In genomic region chr16:18289614-18290013, GRCm38 (mm10) we compare ENCODE assay signal across 10 mouse cellular contexts. TPM values are rescaled to one million over a fixed set of nuclear protein-coding genes. Genes with fewer than 3 reads are reported as not detected.
A peak's percentile ranks its signal among the peaks of the same experiment; 100 is the strongest.
DNase-seq lines count a peak whose midpoint lies in the region; ATAC-seq and TF ChIP-seq lines count a peak whose summit lies in the region.
"Not testable (repeated sequence)": the region's sequence is repeated elsewhere in the genome, so short reads cannot be mapped to it uniquely, and the experiment has no call there.
"Had no signal": no experiment of that assay in that cellular context is flagged by ENCODE, and none has a peak within 500 bp of the region (broad histone marks: within the 10 kb centered on the region; RNA-seq: fewer than 3 reads in every experiment).

No protein-coding gene starts in this region.

- not testable (repeated sequence) for TF ChIP-seq CTCF in embryonic fibroblast, embryonic 13.5 days (IDR thresholded peaks at IDR 0.05; ENCODE audit: borderline replicate concordance, insufficient read depth, low read length); heart, adult 2 months (IDR thresholded peaks at IDR 0.05); testis, adult 2 months (IDR thresholded peaks at IDR 0.05; ENCODE audit: control insufficient read depth, insufficient read depth, insufficient replicate concordance, low read depth, low read length)

- H3K36me3 ChIP-seq in heart, adult 2 months (ENCODE audit: control insufficient read depth, insufficient read depth, low read length); hindbrain, embryonic 16.5 days (ENCODE audit: control insufficient read depth, insufficient read depth, low read length); limb, embryonic 11.5 days (ENCODE audit: control insufficient read depth, insufficient read depth, low read length); myocyte (ENCODE audit: control insufficient read depth, insufficient read depth); testis, adult 2 months (ENCODE audit: control insufficient read depth, insufficient read depth, low read length): not testable (repeated sequence)
- peaks cover 13% of the 10 kb centered on the region for H3K36me3 ChIP-seq in lung, embryonic 15.5 days

- peak overlapping the region; percentile 30 for H3K4me3 ChIP-seq in embryonic fibroblast, embryonic 13.5 days (ENCODE audit: insufficient read depth, low read length)
- H3K4me3 ChIP-seq in heart, adult 2 months, result peak overlapping the region; percentile 35
- H3K4me3 ChIP-seq in hindbrain, embryonic 16.5 days (ENCODE audit: low read length), result peak overlapping the region; percentile 89
- peak overlapping the region; percentile 72 for H3K4me3 ChIP-seq in limb, embryonic 11.5 days (ENCODE audit: low read depth, low read length)
- peak overlapping the region; percentile 94 for H3K4me3 ChIP-seq in lung, embryonic 15.5 days
- peak overlapping the region; percentile 53 for H3K4me3 ChIP-seq in myocyte
- H3K4me3 ChIP-seq in testis, adult 2 months (ENCODE audit: control insufficient read depth, low read depth, low read length), result peak overlapping the region; percentile 95

- TF ChIP-seq POLR2A in embryonic fibroblast, embryonic 13.5 days (IDR thresholded peaks at IDR 0.05; ENCODE audit: low read depth, low read length); heart, adult 2 months (IDR thresholded peaks at IDR 0.05; ENCODE audit: insufficient read depth, low read depth, low read length); myocyte (IDR thresholded peaks at IDR 0.05; ENCODE audit: insufficient read length, low read depth); testis, adult 2 months (IDR thresholded peaks at IDR 0.05; ENCODE audit: control insufficient read depth, low read depth, low read length): not testable (repeated sequence)

- not testable (repeated sequence) for DNase-seq in heart, adult 2 months; limb, embryonic 11.5 days (ENCODE audit: low spot score)

- not testable (repeated sequence) for H3K4me1 ChIP-seq in embryonic fibroblast, embryonic 13.5 days (ENCODE audit: control insufficient read depth, insufficient read depth, low read length); heart, adult 2 months (ENCODE audit: control insufficient read depth, insufficient read depth, low read length); testis, adult 2 months (ENCODE audit: control insufficient read depth, insufficient read depth, low read length)
- H3K4me1 ChIP-seq in hindbrain, embryonic 16.5 days (ENCODE audit: control insufficient read depth, insufficient read depth, low read depth, low read length), result peaks cover 25% of the 10 kb centered on the region
- peaks cover 11% of the 10 kb centered on the region for H3K4me1 ChIP-seq in limb, embryonic 11.5 days (ENCODE audit: control insufficient read depth, insufficient read depth, low read length)
- peaks cover 22% of the 10 kb centered on the region for H3K4me1 ChIP-seq in lung, embryonic 15.5 days

- peak overlapping the region; percentile 33; the same call in 1 of the 2 replicates for H3K9ac ChIP-seq in heart, adult 2 months (ENCODE audit: low read depth, low read length)
- peak overlapping the region; percentile 43 for H3K9ac ChIP-seq in hindbrain, embryonic 16.5 days (ENCODE audit: low read depth, low read length)
- H3K9ac ChIP-seq in limb, embryonic 11.5 days (ENCODE audit: low read length), result peak overlapping the region; percentile 52
- H3K9ac ChIP-seq in lung, embryonic 15.5 days, result peak overlapping the region; percentile 44

- H3K4me2 ChIP-seq in hindbrain, embryonic 16.5 days (ENCODE audit: low read length), result peak overlapping the region; percentile 51
- peak overlapping the region; percentile 33; the same call in 1 of the 2 replicates for H3K4me2 ChIP-seq in limb, embryonic 11.5 days (ENCODE audit: low read depth, severe bottlenecking)
- H3K4me2 ChIP-seq in lung, embryonic 15.5 days, result peak overlapping the region; percentile 49
- peak overlapping the region; percentile 56 for H3K4me2 ChIP-seq in myocyte (ENCODE audit: low read depth)

- TF ChIP-seq EP300 in heart, adult 2 months (IDR thresholded peaks at IDR 0.05; ENCODE audit: insufficient read depth, low read depth, low read length), result not testable (repeated sequence)

- peak overlapping the region; percentile 59 for H3ac ChIP-seq in myocyte (ENCODE audit: control insufficient read depth, insufficient read length)

- H3K9me3 ChIP-seq in hindbrain, embryonic 16.5 days (ENCODE audit: control insufficient read depth, low read length); limb, embryonic 11.5 days (ENCODE audit: control insufficient read depth, low read length); lung, embryonic 15.5 days: not testable (repeated sequence)

- H3K79me2 ChIP-seq in heart, adult 2 months (replicated peaks; ENCODE audit: control insufficient read depth, insufficient read depth, low read length), result not testable (repeated sequence)
- peaks cover 41% of the 10 kb centered on the region for H3K79me2 ChIP-seq in myocyte (ENCODE audit: control insufficient read depth, insufficient read depth)

- H3K27ac ChIP-seq in embryonic fibroblast, embryonic 13.5 days (ENCODE audit: insufficient read depth, low read length), result peak overlapping the region; percentile 76
- H3K27ac ChIP-seq in heart, adult 2 months, result peak overlapping the region; percentile 27; the same call in 1 of the 2 replicates
- peak overlapping the region; percentile 39; the same call in 1 of the 2 replicates for H3K27ac ChIP-seq in hindbrain, embryonic 16.5 days (ENCODE audit: low read depth, low read length)
- H3K27ac ChIP-seq in limb, embryonic 11.5 days (replicated peaks; ENCODE audit: low read depth, low read length), result not testable (repeated sequence)
- H3K27ac ChIP-seq in lung, embryonic 15.5 days, result peak overlapping the region; percentile 67
- peak overlapping the region; percentile 81 for H3K27ac ChIP-seq in testis, adult 2 months (ENCODE audit: control insufficient read depth, insufficient read depth, low read depth, low read length)

- not testable (repeated sequence) for H3K27me3 ChIP-seq in heart, adult 2 months (ENCODE audit: control insufficient read depth, insufficient read depth, low read length); hindbrain, embryonic 16.5 days (replicated peaks; ENCODE audit: control insufficient read depth, insufficient read depth, low read length); limb, embryonic 11.5 days (ENCODE audit: control insufficient read depth, insufficient read depth, low read length); lung, embryonic 15.5 days; myocyte (ENCODE audit: control insufficient read depth, insufficient read depth, insufficient read length); testis, adult 2 months (ENCODE audit: control insufficient read depth, insufficient read depth, low read length)

- 1% methylated on average over 10 of the region's 10 CpGs for WGBS in heart, adult 2 months
- 4% methylated on average over 6 of the region's 10 CpGs for WGBS in hindbrain, embryonic 16.5 days
- 6% methylated on average over 9 of the region's 10 CpGs for WGBS in limb, embryonic 11.5 days
- 4% methylated on average over 10 of the region's 10 CpGs for WGBS in lung, embryonic 15.5 days

- ATAC-seq in activated CD4-positive, CD25-positive, alpha-beta regulatory T cell, adult 4 months, result peak; percentile 1
- not testable (repeated sequence) for ATAC-seq in hindbrain, embryonic 16.5 days; lung, embryonic 15.5 days (ENCODE audit: borderline replicate concordance, extremely low read depth, low FRiP score, low TSS enrichment)
- ATAC-seq in limb, embryonic 11.5 days (ENCODE audit: insufficient number of reproducible peaks, low FRiP score, low TSS enrichment, low read depth), result peak; percentile 15; the same call in 1 of the 2 replicates

- intact Hi-C loops in heart, adult 2 months (cut with DNase I), result loop anchor here (2.0 kb wide), 1 partner anchor 41 kb away; the partner anchor contains the start of genes Ranbp1 and Trmt2a

RNA-seq across cellular contexts. Expression of gene Dgcr8, which starts 0.6 kb away (rescaled TPM):
- 10 to 100 TPM; 22.0 to 24.5 TPM for polyA plus RNA-seq in activated CD4-positive, CD25-positive, alpha-beta regulatory T cell, adult 4 months (2017; shearing (Covaris generic))
- 47.4 and 50.6 TPM in 2 replicates for polyA plus RNA-seq in embryonic fibroblast, embryonic 13.5 days (2011; ENCODE audit: insufficient read length, low read depth, missing spikeins)
- total RNA-seq in heart, adult 2 months (2021), result 10 to 100 TPM; 10.7 to 13.2 TPM
- polyA plus RNA-seq in heart, adult 2 months (2012; rRNA removed), result 8.7 and 14.5 TPM in 2 replicates
- 25.7 and 28.3 TPM in 2 replicates for polyA plus RNA-seq in hindbrain, embryonic 16.5 days (2015; fragmentation: Nextera tagmentation; extraction: Ambion mirVana)
- polyA plus RNA-seq in limb, embryonic 11.5 days (2014; fragmentation: Nextera tagmentation; extraction: Ambion mirVana), result 42.7 and 48.2 TPM in 2 replicates
- polyA plus RNA-seq in lung, embryonic 15.5 days (2015; fragmentation: Nextera tagmentation; extraction: Ambion mirVana), result 28.5 and 32.2 TPM in 2 replicates
- polyA plus RNA-seq in myocyte (2012; fragmentation: generic; extraction: Trizol), result 11.9 TPM
- polyA plus RNA-seq in testis, adult 2 months (2012; rRNA removed), result 23.3 and 28.9 TPM in 2 replicates

RNA-seq across cellular contexts. Expression of gene Gm49776, which starts 31.5 kb away (rescaled TPM):
- not detected for polyA plus RNA-seq in activated CD4-positive, CD25-positive, alpha-beta regulatory T cell, adult 4 months (2017; shearing (Covaris generic))
- not detected in 2 replicates for polyA plus RNA-seq in embryonic fibroblast, embryonic 13.5 days (2011; ENCODE audit: insufficient read length, low read depth, missing spikeins)
- not detected for total RNA-seq in heart, adult 2 months (2021)
- not detected in 2 replicates for polyA plus RNA-seq in heart, adult 2 months (2012; rRNA removed)
- polyA plus RNA-seq in hindbrain, embryonic 16.5 days (2015; fragmentation: Nextera tagmentation; extraction: Ambion mirVana), result 1.3 TPM in 1 of 2 replicates, not detected in the other
- polyA plus RNA-seq in limb, embryonic 11.5 days (2014; fragmentation: Nextera tagmentation; extraction: Ambion mirVana), result 1.3 and 1.7 TPM in 2 replicates
- polyA plus RNA-seq in lung, embryonic 15.5 days (2015; fragmentation: Nextera tagmentation; extraction: Ambion mirVana), result 2.1 and 2.4 TPM in 2 replicates
- 0.08 TPM for polyA plus RNA-seq in myocyte (2012; fragmentation: generic; extraction: Trizol)
- polyA plus RNA-seq in testis, adult 2 months (2012; rRNA removed), result 0.38 and 0.58 TPM in 2 replicates
- total RNA-seq: adrenal gland, adult 8-10 months; layer of hippocampus, postnatal 36 days had no signal

RNA-seq across cellular contexts. Expression of gene Ranbp1, which starts 41.1 kb away (rescaled TPM):
- 100 to 1,000 TPM; 186 to 213 TPM for polyA plus RNA-seq in activated CD4-positive, CD25-positive, alpha-beta regulatory T cell, adult 4 months (2017; shearing (Covaris generic))
- 296 and 323 TPM in 2 replicates for polyA plus RNA-seq in embryonic fibroblast, embryonic 13.5 days (2011; ENCODE audit: insufficient read length, low read depth, missing spikeins)
- 10 to 100 TPM; 40.1 to 41.2 TPM for total RNA-seq in heart, adult 2 months (2021)
- 20.9 and 25.1 TPM in 2 replicates for polyA plus RNA-seq in heart, adult 2 months (2012; rRNA removed)
- polyA plus RNA-seq in hindbrain, embryonic 16.5 days (2015; fragmentation: Nextera tagmentation; extraction: Ambion mirVana), result 362 and 365 TPM in 2 replicates
- polyA plus RNA-seq in limb, embryonic 11.5 days (2014; fragmentation: Nextera tagmentation; extraction: Ambion mirVana), result 1,289 and 1,302 TPM in 2 replicates
- polyA plus RNA-seq in lung, embryonic 15.5 days (2015; fragmentation: Nextera tagmentation; extraction: Ambion mirVana), result 580 and 615 TPM in 2 replicates
- 150 TPM for polyA plus RNA-seq in myocyte (2012; fragmentation: generic; extraction: Trizol)
- polyA plus RNA-seq in testis, adult 2 months (2012; rRNA removed), result 64.4 and 76.0 TPM in 2 replicates

RNA-seq across cellular contexts. Expression of gene Trmt2a, which starts 41.1 kb away (rescaled TPM):
- 10 to 100 TPM; 27.7 to 46.5 TPM for polyA plus RNA-seq in activated CD4-positive, CD25-positive, alpha-beta regulatory T cell, adult 4 months (2017; shearing (Covaris generic))
- polyA plus RNA-seq in embryonic fibroblast, embryonic 13.5 days (2011; ENCODE audit: insufficient read length, low read depth, missing spikeins), result 43.3 and 58.9 TPM in 2 replicates
- 10 to 100 TPM; 19.6 to 19.8 TPM for total RNA-seq in heart, adult 2 months (2021)
- 26.8 and 32.4 TPM in 2 replicates for polyA plus RNA-seq in heart, adult 2 months (2012; rRNA removed)
- 100 and 105 TPM in 2 replicates for polyA plus RNA-seq in hindbrain, embryonic 16.5 days (2015; fragmentation: Nextera tagmentation; extraction: Ambion mirVana)
- 95.8 and 96.0 TPM in 2 replicates for polyA plus RNA-seq in limb, embryonic 11.5 days (2014; fragmentation: Nextera tagmentation; extraction: Ambion mirVana)
- 103 and 106 TPM in 2 replicates for polyA plus RNA-seq in lung, embryonic 15.5 days (2015; fragmentation: Nextera tagmentation; extraction: Ambion mirVana)
- 47.8 TPM for polyA plus RNA-seq in myocyte (2012; fragmentation: generic; extraction: Trizol)
- polyA plus RNA-seq in testis, adult 2 months (2012; rRNA removed), result 23.5 and 24.9 TPM in 2 replicates

RNA-seq across cellular contexts. Expression of gene Zdhhc8, which starts 54.7 kb away (rescaled TPM):
- 1 to 10 TPM; 1.7 to 2.7 TPM for polyA plus RNA-seq in activated CD4-positive, CD25-positive, alpha-beta regulatory T cell, adult 4 months (2017; shearing (Covaris generic))
- 28.7 and 29.5 TPM in 2 replicates for polyA plus RNA-seq in embryonic fibroblast, embryonic 13.5 days (2011; ENCODE audit: insufficient read length, low read depth, missing spikeins)
- total RNA-seq in heart, adult 2 months (2021), result 10 to 100 TPM; 19.6 to 22.7 TPM
- polyA plus RNA-seq in heart, adult 2 months (2012; rRNA removed), result 36.0 and 51.5 TPM in 2 replicates
- 8.0 and 14.6 TPM in 2 replicates for polyA plus RNA-seq in hindbrain, embryonic 16.5 days (2015; fragmentation: Nextera tagmentation; extraction: Ambion mirVana)
- 14.5 and 14.6 TPM in 2 replicates for polyA plus RNA-seq in limb, embryonic 11.5 days (2014; fragmentation: Nextera tagmentation; extraction: Ambion mirVana)
- polyA plus RNA-seq in lung, embryonic 15.5 days (2015; fragmentation: Nextera tagmentation; extraction: Ambion mirVana), result 19.7 and 20.6 TPM in 2 replicates
- 26.1 TPM for polyA plus RNA-seq in myocyte (2012; fragmentation: generic; extraction: Trizol)
- polyA plus RNA-seq in testis, adult 2 months (2012; rRNA removed), result 4.3 and 5.5 TPM in 2 replicates

Comparison
In these comparisons a context has a peak if more than half of its experiments do, and no peak if none do; other contexts are left out.
1. H3K4me3 ChIP-seq: peak in every context shown above with its lines; median percentile 95 in testis, adult 2 months; 94 in lung, embryonic 15.5 days; 89 in hindbrain, embryonic 16.5 days; 72 in limb, embryonic 11.5 days; 53 in myocyte; 35 in heart, adult 2 months; 30 in embryonic fibroblast, embryonic 13.5 days.